Mouse (Mus musculus) intestine, postnatal 0 days (tissue): ENCODE data around the gene Tmem163. TPM values are rescaled to one million over a fixed set of nuclear protein-coding genes. Genes with fewer than 3 reads are reported as not detected.

ENCODE experiments used
- ATAC-seq: fragments of 200-750 bp; cut with Nextera tagmentation; 2 replicates; pipeline ENCODE4 v1.8.0; 2017; ENCODE audit warnings: mild to moderate bottlenecking, moderate TSS enrichment, moderate library complexity
- H3K27ac ChIP-seq: fragments of 300-500 bp; sonication (generic); 2 replicates; pipeline ENCODE4 v1.5.1; 2014; ENCODE audit warnings: mild to moderate bottlenecking, low read depth, low read length, moderate library complexity
- H3K27me3 ChIP-seq: fragments of 300-500 bp; sonication (generic); replicated peaks from 2 replicates; pipeline ENCODE4 v1.6.1; 2014; ENCODE audit warnings: low read length, mixed read lengths; ENCODE audit not compliant: control insufficient read depth, insufficient read depth
- H3K36me3 ChIP-seq: fragments of 300-500 bp; sonication (generic); 2 replicates; pipeline ENCODE4 v1.6.1; 2014; ENCODE audit warnings: mild to moderate bottlenecking, moderate library complexity; ENCODE audit not compliant: control insufficient read depth, insufficient read depth
- H3K4me1 ChIP-seq: fragments of 300-500 bp; sonication (generic); replicated peaks from 2 replicates; pipeline ENCODE4 v1.6.1; 2014; ENCODE audit warnings: antibody characterized with exemption, low read length, mixed read lengths; ENCODE audit not compliant: control insufficient read depth, insufficient read depth
- H3K4me2 ChIP-seq: fragments of 300-500 bp; sonication (generic); replicated peaks from 2 replicates; pipeline ENCODE4 v1.6.1; 2014; ENCODE audit warnings: low read depth, mild to moderate bottlenecking, moderate library complexity
- H3K4me3 ChIP-seq: fragments of 300-500 bp; sonication (generic); 2 replicates; pipeline ENCODE4 v1.5.1; 2014; ENCODE audit warnings: low read depth, low read length
- H3K9ac ChIP-seq: fragments of 300-500 bp; sonication (generic); 2 replicates; pipeline ENCODE4 v1.6.1; 2014; ENCODE audit warnings: mild to moderate bottlenecking, low read depth, low read length
- H3K9me3 ChIP-seq: fragments of 300-500 bp; sonication (generic); 2 replicates; pipeline ENCODE4 v1.6.1; 2016; ENCODE audit warnings: mixed run types; ENCODE audit not compliant: control insufficient read depth
- CTCF ChIP-seq: sonication (generic); IDR thresholded peaks from 2 replicates; pipeline ENCODE4 v1.5.1; 2016; ENCODE audit warnings: low read depth, mild to moderate bottlenecking, control low read depth, antibody characterized with exemption, moderate library complexity
- WGBS: fragments of 180-500 bp; shearing (Covaris S2); extraction: QIAGEN DNeasy Blood & Tissue Kit; methylation state at CpG from one replicate; pipeline ENCODE4 v1.1.7; 2014; 5-methylcytosine and 5-hydroxymethylcytosine counted together
- polyA plus RNA-seq: library from polyadenylated mRNA; unstranded; fragments of >200 nt; fragmentation: Nextera tagmentation; extraction: Ambion mirVana; gene quantifications from 2 replicates; pipeline ENCODE4 v1.2.1, GENCODE M21; 2015

Gene Tmem163
- polyA plus RNA-seq, 1 experiment from 2014 or later: 0.26 TPM

GRCm38 (mm10) chr1:127596143-127596542 is 83.2 kb downstream of the Tmem163 start:
- Histone ChIP-seq H3K36me3 (no peaks in the 10 kb centered on the region), H3K4me2 (no peak overlapping the region), H3K9me3 (no peaks in the 10 kb centered on the region), H3K4me1 (no peaks in the 10 kb centered on the region), H3K4me3 (no peak overlapping the region), H3K27ac (no peak overlapping the region), H3K27me3 (no peaks in the 10 kb centered on the region), H3K9ac (no peak overlapping the region)
- TF ChIP-seq CTCF: no peak
- no peak for ATAC-seq
- WGBS: 82% methylated on average over 4 of the region's 4 CpGs

DNA sequence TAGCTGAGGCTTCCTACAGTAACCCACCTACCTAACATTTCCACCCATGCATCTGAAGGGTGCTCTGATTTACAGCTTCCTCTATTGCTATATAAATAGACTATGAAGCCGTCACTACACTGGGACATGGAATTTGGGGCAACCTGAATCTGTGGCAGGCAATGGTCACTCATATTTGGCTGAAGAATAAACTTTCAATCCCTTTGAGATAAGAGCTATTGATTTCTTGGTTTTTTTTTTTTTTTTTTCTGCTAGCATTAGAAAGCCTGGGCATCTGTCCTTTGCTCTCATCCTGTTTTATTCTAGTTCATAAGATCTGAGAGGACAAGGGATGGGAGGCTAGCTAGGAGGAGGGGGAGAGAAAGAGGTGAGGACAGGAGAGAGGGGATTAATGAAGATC is 83.6 kb downstream of the Tmem163 start:
- WGBS: 11% methylated on average over 1 of the region's 1 CpGs
- H3K27me3 ChIP-seq: no peaks in the 10 kb centered on the region
- H3K4me1 ChIP-seq: no peaks in the 10 kb centered on the region
- no peak overlapping the region for H3K4me3 ChIP-seq
- no peaks in the 10 kb centered on the region for H3K9me3 ChIP-seq
- H3K9ac ChIP-seq: no peak overlapping the region
- H3K36me3 ChIP-seq: no peaks in the 10 kb centered on the region
- TF ChIP-seq CTCF: no peak
- H3K4me2 ChIP-seq: no peak overlapping the region
- no peak for ATAC-seq
- no peak overlapping the region for H3K27ac ChIP-seq

GRCm38 (mm10) chr1:127589542-127589941 is 89.8 kb downstream of the Tmem163 start:
- no peaks in the 10 kb centered on the region for H3K4me1 ChIP-seq
- 71% methylated on average over 3 of the region's 3 CpGs for WGBS
- H3K27me3 ChIP-seq: no peaks in the 10 kb centered on the region
- TF ChIP-seq CTCF: no peak
- no peaks in the 10 kb centered on the region for H3K36me3 ChIP-seq
- no peak overlapping the region for H3K4me2 ChIP-seq
- H3K27ac ChIP-seq: no peak overlapping the region
- no peak for ATAC-seq
- H3K4me3 ChIP-seq: no peak overlapping the region
- no peak overlapping the region for H3K9ac ChIP-seq
- no peaks in the 10 kb centered on the region for H3K9me3 ChIP-seq

- H3K4me1 ChIP-seq: no peaks in the 10 kb centered on the region
- H3K4me2 ChIP-seq: no peak overlapping the region
- H3K9me3 ChIP-seq: no peaks in the 10 kb centered on the region
- H3K36me3 ChIP-seq: no peaks in the 10 kb centered on the region
- H3K27ac ChIP-seq: no peak overlapping the region
- no peaks in the 10 kb centered on the region for H3K27me3 ChIP-seq
- no peak overlapping the region for H3K4me3 ChIP-seq
- 89% methylated on average over 5 of the region's 5 CpGs for WGBS
- no peak for TF ChIP-seq CTCF
- ATAC-seq: no peak
- no peak overlapping the region for H3K9ac ChIP-seq
Observed at GRCm38 (mm10) chr1:127587071-127587470, 92.3 kb downstream of the Tmem163 start.

DNA sequence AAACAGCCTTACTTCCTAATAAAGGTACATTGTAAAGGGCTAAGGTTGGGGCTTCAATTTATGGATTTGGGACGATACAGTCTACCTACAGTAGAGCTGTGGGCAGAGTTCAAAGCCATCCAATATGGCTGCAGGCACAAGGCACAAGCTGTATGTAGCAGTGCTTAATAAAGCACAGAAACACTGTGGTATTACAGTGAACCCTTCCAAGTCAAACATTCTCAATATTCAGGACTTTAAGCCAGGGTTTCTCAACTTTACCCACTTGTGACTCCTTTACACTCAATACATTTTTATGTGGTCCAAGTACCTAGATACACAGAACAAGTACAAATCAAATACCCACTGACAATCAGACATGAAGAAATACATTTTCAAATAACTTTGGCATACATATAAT is 93.2 kb downstream of the Tmem163 start:
- no peak for TF ChIP-seq CTCF
- no peak overlapping the region for H3K4me2 ChIP-seq
- H3K4me3 ChIP-seq: no peak overlapping the region
- no peaks in the 10 kb centered on the region for H3K4me1 ChIP-seq
- no peaks in the 10 kb centered on the region for H3K27me3 ChIP-seq
- WGBS: 89% methylated on average over 1 of the region's 1 CpGs
- no peaks in the 10 kb centered on the region for H3K9me3 ChIP-seq
- H3K27ac ChIP-seq: no peak overlapping the region
- H3K9ac ChIP-seq: no peak overlapping the region
- ATAC-seq: no peak
- no peaks in the 10 kb centered on the region for H3K36me3 ChIP-seq

DNA sequence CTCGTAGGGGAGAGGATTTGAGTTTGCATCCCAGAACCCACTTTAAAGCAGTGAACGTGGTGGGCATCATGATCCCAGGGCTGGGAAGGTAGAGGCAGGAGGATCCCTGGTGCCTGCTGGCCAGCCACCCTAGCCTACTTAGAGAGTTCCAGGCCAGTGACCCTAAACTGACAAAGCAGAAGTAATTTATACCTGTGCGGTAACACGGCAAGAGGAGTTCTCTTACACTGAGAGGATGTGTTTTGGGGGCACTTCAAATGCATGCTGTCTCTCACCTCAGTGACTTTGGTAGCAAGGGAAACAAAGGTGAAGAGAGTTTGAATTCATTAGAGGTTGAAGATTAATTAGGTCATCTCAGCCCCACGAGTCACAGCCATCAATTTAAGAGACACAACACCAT is 101.4 kb downstream of the Tmem163 start:
- no peak for ATAC-seq
- Histone ChIP-seq H3K36me3 (no peaks in the 10 kb centered on the region), H3K4me3 (no peak overlapping the region), H3K9me3 (no peaks in the 10 kb centered on the region), H3K27ac (no peak overlapping the region), H3K27me3 (no peaks in the 10 kb centered on the region), H3K9ac (no peak overlapping the region), H3K4me2 (no peak overlapping the region), H3K4me1 (no peaks in the 10 kb centered on the region)
- 73% methylated on average over 5 of the region's 5 CpGs for WGBS
- TF ChIP-seq CTCF: no peak

- H3K36me3 ChIP-seq: no peaks in the 10 kb centered on the region
- no peak overlapping the region for H3K4me2 ChIP-seq
- ATAC-seq: no peak
- 93% methylated on average over 7 of the region's 7 CpGs for WGBS
- H3K9me3 ChIP-seq: no peaks in the 10 kb centered on the region
- no peak overlapping the region for H3K4me3 ChIP-seq
- no peaks in the 10 kb centered on the region for H3K4me1 ChIP-seq
- no peak overlapping the region for H3K27ac ChIP-seq
- H3K9ac ChIP-seq: no peak overlapping the region
- TF ChIP-seq CTCF: no peak
- no peaks in the 10 kb centered on the region for H3K27me3 ChIP-seq
Observed at GRCm38 (mm10) chr1:127577083-127577482, 102.3 kb downstream of the Tmem163 start.
